Mouse (Mus musculus) T-helper 17 cell (primary cell): ENCODE data around the gene Golph3.

ENCODE experiments used
- in situ Hi-C, 2 experiments: fragments of 300-600 bp; cut with MboI, MseI; formaldehyde crosslinking; loops; 1 replicate in 1 of 2; 2 replicates in 1 of 2; pipeline ENCODE4 v1.15.1; 2025; ENCODE audit warnings: high pct_unique_total_duplicates in 2 of 2

The Golph3 gene

DNA sequence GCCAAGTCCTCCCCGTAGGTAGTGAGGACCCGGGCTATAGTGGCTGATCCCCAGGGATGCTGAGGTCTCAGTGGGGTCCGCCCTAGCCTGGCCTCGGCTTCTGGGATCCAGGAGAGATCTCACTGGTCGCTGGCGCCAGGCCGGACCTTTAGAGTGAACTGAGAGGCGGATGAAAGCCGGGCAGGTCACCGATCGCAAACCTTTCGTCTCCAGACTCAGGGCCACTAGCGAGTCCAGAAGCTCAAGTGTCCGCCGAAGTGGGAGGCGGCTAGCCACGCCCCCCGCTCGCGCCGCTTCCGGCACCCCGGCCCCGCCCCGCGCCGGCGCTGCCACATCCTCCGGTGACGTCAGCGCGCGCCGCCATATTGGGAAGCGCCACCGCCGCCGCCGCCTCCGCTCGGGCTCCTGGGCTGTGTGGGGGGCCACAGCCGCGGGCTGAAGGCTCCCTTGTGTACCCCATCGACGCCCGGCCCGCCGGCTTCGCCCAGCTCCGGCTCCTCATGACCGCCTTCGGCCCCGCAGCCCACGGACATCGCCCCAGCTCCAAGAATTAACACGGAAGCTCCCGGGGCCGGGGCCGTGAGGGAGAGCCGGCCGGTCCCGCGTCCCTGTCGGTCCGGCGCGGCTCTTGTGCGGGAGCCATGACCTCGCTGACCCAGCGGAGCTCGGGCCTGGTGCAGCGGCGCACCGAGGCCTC is at the start of gene Golph3:
Golph3 (plus strand) TSS at position 360 of the 697 bp plus-strand sequence.
- in situ Hi-C loops: loop anchor here in 1 of 2 experiments (25.0 kb wide), 1 partner anchor 334 kb away; the partner anchor contains the start of gene Sub1

DNA sequence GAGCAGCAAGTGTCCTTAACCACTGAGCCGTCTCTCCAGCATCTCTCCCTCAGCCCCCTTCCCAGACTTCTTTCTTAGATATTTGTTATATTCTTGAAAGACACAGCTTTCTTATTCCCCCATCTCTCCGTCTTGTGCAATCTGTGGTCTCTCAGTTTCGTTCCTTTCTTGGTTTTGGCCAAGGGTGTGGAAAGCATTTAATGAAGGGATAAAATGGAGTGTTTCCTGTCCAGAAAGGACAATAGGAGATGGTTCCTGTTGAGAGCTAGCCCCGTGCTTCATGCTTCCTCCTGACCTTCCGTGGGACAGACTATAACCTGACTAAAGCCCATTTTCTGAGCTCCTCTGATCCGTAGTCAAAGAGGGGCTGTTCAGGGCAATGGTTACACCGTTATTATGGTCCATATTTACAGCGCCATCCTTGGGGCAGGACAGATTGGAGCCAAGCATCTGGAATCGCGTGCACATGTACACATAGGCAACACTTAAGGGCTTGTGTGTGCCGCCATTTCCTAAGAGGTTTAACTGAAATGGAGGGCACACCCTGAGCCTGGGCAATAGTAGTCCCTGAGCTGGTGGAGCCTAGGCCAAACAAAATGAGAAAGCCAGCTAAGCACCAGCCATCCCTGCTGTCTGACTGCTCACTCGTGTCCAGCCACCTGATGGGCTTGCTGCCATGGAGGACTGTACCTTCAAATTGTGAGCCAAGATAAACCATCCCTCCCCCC is 47.8 kb upstream of the Golph3 start:
- in situ Hi-C loops: no loop called here

DNA sequence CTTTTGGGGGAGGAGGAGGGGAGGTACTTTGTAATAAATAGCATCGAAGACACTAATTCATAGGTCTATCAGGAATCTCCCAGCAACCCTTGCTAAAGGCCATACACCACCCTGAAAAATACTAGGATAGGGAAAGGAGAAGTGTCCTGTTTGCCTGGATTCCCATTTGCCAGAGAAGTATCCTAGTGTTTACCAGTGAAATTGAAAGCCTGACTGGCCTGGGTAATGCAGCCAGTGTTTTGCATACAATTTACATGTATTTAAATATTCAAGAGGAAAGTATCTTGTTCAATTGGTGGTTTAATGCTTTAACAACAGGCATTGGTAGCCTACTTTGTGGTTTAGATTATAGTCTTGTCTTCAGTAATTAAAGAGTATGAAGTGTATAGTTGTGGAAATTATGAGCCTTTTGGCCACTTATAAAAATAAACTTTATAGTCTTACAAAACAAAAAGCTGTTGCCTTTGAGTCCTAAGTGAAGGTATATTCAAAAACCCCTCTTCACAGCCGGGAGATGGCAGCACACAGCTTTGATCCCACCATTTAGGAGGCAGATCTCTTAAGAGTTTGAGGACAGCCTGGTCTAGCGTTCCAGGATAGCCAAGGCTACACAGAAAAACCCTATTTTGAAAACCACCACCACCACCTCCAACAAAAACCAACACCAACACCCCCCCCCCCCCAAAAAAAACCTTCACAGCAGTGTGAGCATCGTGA is 47.0 kb upstream of the Golph3 start:
- in situ Hi-C loops: no loop called here

DNA sequence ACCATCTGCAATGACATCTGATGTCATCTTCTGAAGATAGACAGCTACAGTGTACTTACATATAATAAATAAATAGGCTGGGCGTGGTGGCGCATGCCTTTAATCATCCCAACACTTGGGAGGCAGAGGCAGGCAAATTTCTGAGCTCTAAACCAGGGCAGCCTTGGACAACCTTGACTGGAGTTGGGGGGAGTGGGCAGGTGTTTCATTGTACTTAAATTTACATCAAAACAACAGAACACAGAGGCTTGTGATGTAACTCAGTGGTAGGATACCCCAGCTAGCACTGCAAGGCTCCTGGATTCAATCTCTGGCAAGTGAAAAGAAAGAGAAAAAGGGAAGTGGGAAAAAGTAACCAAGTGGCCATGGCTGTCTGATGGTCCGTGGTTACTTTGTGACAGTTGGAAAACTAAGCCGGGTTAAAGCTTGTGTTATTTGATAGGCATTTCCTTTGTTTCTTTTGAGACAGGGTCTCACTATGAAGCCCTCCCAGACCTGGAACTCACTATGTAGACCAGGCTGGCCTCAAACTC is 46.1 kb upstream of the Golph3 start:
- in situ Hi-C loops: loop anchor here in 1 of 2 experiments (25.0 kb wide), 1 partner anchor 488 kb away; no protein-coding TSS in a partner anchor

DNA sequence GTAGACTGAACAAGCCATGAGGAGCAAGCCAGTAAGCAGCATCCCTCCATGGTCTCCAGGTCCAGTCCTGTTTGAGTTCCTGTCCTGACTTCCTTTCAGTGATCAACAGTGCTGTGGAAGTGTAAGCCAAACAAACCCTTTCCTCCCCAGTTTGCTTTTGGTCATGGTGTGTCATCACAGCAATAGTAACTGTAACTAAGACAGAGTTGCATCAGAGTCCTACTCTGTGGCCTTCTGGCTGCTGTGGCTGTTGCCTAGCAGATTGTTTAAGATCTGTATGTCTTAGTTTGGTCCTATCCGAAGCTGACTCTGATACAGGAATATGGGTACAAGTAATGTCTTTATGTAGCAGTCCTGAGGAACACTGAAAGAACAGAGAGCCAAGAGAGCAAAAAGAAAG is 41.4 kb upstream of the Golph3 start:
- in situ Hi-C loops: loop anchor here in 1 of 2 experiments (25.0 kb wide), 1 partner anchor 493 kb away; no protein-coding TSS in a partner anchor

DNA sequence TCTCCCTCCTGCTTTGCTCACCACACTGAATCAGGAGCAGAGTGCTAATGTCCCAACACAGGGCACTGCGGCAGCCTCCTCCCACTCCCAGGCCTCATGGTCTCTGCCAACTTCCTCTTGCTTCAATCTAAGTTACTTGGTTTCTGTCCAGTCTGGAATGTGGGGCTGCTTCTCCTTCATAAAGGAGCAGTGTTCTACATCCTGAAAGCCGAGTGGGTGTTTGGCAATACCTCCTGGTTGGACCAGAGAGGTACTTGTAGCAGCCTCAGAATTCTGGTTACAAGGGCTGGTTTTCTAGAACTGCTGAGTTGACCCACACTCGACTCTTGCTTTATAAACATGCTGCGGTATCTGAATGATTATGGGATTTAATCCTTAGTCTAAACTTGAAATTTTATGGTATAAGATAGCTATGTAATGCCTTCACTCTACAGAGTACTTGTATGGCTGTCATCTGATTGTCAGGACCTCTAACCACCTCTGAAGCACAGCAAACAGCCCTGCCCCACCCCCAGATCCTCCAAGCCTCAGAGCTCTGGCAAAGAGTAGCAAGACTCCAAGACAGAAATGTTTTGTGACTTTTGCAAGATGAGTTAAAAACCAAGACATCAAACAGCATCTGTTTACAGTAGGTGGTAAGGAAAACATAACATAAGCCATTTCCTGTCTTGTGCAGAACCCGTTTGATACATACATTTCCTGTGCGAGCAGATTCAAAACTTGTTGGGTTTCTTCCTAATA is 36.3 kb upstream of the Golph3 start:
- in situ Hi-C loops: loop anchor here in 1 of 2 experiments (25.0 kb wide), 1 partner anchor 498 kb away; no protein-coding TSS in a partner anchor

DNA sequence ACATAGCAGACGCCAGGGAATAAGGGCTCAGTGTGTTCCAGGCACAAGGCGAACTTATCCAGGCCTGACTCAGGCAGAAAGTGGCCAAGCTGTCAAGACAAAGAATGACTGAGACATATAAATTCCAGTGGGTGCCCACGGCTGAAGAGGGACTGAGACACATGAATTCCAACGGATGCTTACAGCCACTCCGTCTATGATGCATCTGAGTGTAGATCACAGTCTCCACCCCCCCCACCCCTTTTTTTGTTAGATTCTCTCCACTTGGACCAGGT is 35.8 kb upstream of the Golph3 start:
- in situ Hi-C loops: loop anchor here in 1 of 2 experiments (25.0 kb wide), 1 partner anchor 498 kb away; no protein-coding TSS in a partner anchor

DNA sequence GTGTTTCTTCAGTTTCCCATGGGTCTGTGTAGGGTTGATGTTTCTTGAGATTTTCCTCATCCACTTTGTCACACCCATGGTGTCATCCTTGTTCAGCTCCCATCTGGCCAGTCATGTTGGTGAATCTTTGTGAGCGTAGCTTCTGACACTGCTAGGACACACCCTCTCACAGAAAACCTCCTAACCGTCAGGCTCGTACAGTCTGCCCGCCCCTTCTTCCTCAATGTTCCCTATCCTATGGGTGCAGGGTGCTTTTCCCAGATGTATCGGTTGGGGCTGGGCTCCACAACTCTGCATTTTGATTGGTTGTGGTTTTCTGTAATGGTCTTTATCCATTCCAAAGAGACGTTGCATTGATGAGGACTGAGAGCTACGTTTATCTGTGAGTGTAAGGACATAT is 30.9 kb upstream of the Golph3 start:
- in situ Hi-C loops: loop anchor here in 1 of 2 experiments (25.0 kb wide), 1 partner anchor 503 kb away; no protein-coding TSS in a partner anchor

DNA sequence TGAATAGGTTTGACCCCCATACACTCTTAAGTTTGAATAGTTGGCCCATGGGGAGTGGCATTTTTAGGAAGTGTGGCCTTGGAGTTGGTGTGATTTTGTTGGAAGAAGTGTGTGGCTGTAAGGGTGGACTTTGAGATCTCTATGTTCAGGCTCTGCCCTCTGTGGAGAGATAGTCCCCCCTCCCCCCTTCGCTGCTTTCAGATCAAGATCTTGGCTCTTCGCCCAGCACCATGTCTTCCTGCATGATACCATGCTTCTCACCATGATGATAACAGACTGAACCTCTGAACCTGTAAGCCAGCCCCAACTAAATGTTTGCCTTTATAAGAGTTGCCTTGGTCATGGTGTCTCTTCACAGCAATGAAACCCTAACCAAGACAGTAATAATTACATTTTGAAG is 29.5 kb upstream of the Golph3 start:
- in situ Hi-C loops: loop anchor here in 1 of 2 experiments (25.0 kb wide), 1 partner anchor 504 kb away; no protein-coding TSS in a partner anchor

DNA sequence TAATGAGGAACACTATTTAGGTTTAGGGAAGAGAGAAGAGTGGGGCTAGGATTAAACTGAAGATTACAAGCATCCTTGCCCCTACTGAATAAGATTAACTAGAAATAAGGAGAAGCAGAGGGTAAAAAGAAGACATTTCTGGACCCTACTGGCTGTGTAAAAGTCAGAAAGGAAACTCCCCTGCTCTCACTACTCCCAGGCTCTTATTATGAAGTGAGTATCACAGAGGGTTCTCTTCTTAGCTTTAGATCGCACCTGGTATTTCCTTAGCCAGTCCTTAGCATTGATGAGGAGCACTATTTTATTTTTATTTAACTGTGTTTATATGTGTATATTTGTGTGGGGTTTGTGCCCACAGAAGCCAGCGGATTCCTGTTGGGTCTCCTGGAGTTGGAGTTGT is 25.0 kb upstream of the Golph3 start:
- in situ Hi-C loops: loop anchor here in 1 of 2 experiments (25.0 kb wide), 1 partner anchor 509 kb away; no protein-coding TSS in a partner anchor

DNA sequence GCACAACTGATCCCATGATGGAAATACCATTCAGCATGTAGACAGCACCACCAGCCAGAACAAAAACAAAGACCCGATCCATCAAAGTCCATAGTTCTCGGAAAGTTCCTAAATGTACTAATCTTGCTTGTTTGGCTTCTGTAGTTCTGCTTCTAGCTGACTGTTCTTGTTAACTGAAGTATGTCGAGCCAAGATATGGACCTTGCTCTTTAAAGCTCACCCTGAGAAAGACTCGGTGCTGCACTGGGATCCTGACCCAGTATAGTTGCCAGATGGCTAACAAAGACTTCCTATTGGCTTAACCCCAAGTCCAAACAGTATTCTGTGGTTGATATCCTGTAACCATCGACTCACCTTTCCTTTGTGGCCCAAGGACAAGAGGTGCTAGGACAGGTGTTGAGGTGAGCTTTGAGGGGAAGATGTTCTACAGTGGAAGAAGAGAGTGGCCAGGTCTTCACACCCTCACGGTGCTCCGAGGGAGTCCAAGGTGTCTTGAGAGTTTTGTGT is 23.0 kb upstream of the Golph3 start:
- in situ Hi-C loops: loop anchor here in 1 of 2 experiments (25.0 kb wide), 1 partner anchor 511 kb away; no protein-coding TSS in a partner anchor

DNA sequence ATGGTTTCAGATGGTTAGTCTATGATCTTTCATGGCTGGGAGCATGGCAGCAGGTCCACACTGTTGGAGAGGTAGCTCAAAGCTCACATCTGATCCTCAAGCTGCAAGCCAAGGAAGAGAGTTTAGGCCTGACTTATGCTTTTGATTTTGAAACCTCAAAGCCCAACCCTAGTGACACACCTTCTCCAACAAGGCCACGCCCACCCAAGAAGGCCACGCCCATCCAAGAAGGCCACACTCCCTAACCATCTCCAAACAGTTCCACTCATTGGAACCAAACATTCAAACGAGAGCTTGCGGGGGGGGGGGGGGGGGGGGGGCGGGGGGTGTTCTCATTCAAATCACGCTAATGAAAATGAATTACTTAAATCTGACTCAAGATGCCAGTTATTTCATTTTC is 19.5 kb upstream of the Golph3 start:
- in situ Hi-C loops: loop anchor here in 1 of 2 experiments (25.0 kb wide), 1 partner anchor 314 kb away; the partner anchor contains the start of gene Sub1

DNA sequence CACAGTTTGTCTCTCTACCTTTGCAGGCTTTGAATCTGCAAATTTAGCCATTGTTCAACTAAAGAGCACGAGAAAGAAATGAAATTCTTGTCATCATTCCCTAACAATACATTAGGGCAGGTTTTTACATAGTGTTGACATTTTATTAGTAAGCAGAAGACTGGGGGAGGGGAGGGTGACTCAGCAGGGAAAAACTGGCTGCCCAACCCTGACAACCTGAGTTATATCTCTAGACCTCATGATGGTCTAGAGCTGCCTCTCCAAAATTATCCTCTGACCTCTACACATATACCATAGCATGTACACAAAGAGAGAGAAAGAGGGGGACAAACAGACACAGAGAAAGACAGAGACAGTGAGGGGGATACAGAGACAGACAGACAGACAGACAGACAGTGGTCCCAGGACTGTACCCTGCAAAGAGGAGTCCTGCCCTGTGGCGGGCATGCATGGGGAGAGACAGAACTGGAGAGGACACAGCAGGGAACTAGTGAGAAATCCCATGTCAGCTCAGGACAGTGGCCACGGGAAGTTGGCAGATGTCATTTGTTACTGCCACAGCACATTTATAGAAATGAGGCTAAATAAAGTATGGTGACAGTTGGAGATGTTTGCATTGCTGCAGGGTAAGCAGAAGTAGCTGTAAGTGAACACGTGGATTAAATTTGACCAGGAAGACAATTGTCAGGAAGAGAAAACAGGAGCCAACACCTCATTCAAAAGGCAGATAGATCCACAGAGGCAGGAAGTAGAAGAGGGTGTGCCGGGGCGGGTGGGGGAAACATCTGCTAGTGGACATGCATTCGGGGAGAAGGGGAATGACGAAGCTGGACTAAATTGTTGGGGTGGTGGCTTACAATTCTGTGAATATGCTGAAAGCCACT is 14.8 kb upstream of the Golph3 start:
- in situ Hi-C loops: loop anchor here in 1 of 2 experiments (25.0 kb wide), 1 partner anchor 319 kb away; the partner anchor contains the start of gene Sub1

DNA sequence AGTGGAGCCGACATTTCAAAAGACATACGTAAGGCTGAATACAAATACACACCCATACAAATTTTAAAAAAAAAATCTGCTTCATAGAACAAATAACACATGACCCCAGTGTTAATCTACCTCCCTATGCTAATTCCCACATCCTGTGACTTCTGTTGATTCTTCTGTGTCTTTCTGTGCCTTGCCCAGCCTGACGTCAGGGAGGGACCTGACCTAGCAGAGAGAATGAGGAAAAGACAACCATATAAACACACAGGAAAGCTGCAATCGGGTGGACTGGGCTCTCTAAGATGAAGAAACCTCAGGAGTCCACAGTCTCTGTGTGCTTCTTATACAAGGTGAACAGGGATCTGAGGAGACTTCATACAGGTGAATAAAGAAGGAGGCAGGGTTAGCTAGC is 14.1 kb upstream of the Golph3 start:
- in situ Hi-C loops: loop anchor here in 1 of 2 experiments (25.0 kb wide), 1 partner anchor 320 kb away; the partner anchor contains the start of gene Sub1

DNA sequence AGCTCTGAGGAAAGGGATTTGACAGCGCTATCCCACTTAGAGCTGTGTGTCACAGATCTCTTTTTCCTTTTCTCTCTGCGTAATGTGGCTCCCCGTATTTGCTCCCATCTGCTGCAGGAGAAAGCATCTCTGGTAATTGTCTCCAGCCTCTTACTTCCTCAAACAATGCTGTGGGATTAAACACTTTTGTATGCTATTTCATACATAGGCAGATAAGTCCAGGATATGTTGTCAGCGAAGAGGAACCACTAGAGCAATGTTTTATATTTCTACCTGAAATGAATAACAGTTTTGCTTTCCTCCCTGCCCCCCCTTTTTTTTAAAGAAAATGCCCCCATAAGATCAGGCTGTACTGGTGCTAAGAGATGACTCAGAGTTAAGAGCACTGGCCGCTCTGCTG is 12.7 kb upstream of the Golph3 start:
- in situ Hi-C loops: loop anchor here in 1 of 2 experiments (25.0 kb wide), 1 partner anchor 321 kb away; the partner anchor contains the start of gene Sub1

DNA sequence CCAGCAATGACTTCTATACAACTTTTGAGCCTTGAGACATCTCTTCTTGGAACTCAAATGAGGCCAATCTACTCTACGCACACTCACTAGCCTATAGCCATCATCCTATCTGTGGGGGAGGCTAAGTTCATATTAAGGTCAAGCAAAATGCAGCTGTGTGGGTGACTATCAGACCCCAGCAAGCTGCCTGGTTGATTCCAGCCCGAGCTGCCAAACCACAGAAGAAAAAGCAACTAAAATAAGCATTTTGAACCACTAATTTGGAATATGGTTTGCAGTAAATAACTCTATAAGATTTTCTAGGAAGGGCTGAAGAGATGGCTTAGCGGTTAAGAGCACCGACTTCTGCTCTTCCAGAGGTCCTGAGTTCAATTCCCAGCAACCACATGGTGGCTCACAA is 10.6 kb upstream of the Golph3 start:
- in situ Hi-C loops: loop anchor here in 1 of 2 experiments (25.0 kb wide), 1 partner anchor 323 kb away; the partner anchor contains the start of gene Sub1

DNA sequence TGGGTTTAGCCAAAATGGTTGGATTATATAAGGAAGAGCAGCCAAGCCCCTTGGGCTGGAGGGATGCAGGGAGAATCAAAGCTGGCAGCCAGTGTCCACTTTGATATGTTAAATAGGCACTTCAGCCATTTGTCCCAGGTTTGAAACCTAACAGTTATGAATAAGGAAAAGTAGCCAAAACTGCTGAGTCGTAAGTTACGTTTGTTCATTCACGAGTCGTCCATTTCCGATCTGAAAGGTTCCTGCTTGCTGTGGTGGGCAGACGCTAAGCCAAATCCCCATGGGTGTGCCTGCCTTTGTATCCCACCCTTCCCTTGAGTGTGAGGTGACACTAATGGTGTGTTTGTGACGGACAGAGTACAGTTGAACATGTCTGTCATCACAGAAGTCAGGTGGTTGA is 9.8 kb upstream of the Golph3 start:
- in situ Hi-C loops: loop anchor here in 1 of 2 experiments (25.0 kb wide), 1 partner anchor 324 kb away; the partner anchor contains the start of gene Sub1

DNA sequence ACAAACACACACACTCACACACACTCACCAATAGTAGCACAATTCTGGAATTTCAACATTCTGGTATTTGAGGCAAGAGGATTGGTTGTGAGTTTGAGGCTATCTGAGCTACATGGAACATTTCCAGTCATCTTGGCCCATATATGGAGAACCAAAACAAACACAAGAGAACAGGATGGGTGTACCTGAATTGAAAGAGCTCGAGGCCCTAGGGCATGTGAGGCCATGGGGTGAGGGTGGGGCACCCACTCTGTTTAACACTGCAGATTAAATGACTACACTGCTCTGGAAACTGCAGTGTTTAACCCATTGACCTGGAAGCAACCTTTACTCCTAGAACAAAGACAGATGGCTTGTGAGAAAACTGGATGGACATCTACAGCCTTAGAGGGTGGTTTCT is 8.0 kb upstream of the Golph3 start:
- in situ Hi-C loops: loop anchor here in 1 of 2 experiments (25.0 kb wide), 1 partner anchor 326 kb away; the partner anchor contains the start of gene Sub1

DNA sequence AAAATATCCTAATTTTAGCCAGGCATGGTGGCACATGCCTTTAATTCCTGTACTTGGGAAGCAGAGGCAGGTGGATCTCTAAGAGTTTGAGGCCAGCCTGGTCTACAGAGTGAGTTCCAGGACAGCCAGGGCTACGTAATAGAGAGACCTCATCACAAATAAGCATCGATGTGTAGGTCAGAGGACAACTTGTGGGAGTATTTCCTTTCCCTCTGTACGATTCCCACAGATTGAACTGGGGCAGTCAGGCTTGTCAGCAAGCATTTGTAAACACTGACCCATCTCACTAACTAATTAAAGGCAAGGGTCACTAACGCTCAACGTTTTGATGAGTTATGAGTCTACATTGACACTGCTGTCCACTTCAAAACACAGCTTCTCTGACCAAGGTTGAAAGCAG is 6.7 kb upstream of the Golph3 start:
- in situ Hi-C loops: loop anchor here in 1 of 2 experiments (25.0 kb wide), 1 partner anchor 327 kb away; the partner anchor contains the start of gene Sub1
